Mouse (Mus musculus) liver, postnatal 0 days (tissue): ENCODE results near the gene Clstn1. TPM values are rescaled to one million over a fixed set of nuclear protein-coding genes. Genes with fewer than 3 reads are reported as not detected.
A peak's percentile ranks its signal among the peaks of the same experiment; 100 is the strongest.
"Not testable (repeated sequence)": the region's sequence is repeated elsewhere in the genome, so short reads cannot be mapped to it uniquely, and the experiment has no call there.

Experiments
- ATAC-seq: fragments of 200-750 bp; cut with Nextera tagmentation; 2 replicates; pipeline ENCODE4 v1.8.0; 2017; ENCODE audit warnings: mild to moderate bottlenecking, moderate library complexity
- DNase-seq: peaks from one replicate; pipeline ENCODE4 v3.0.0-alpha.2; 2016
- H3K27ac ChIP-seq: fragments of 300-500 bp; sonication (generic); 2 replicates; pipeline ENCODE4 v1.5.1; 2014; ENCODE audit warnings: antibody characterized with exemption, moderate library complexity, mild to moderate bottlenecking, low read depth
- H3K27me3 ChIP-seq: fragments of 300-500 bp; sonication (generic); 2 replicates; pipeline ENCODE4 v1.6.1; 2014; ENCODE audit warnings: low read length, control low read depth, mixed read lengths; ENCODE audit not compliant: insufficient read depth
- H3K36me3 ChIP-seq: fragments of 300-500 bp; sonication (generic); replicated peaks from 2 replicates; pipeline ENCODE4 v1.6.1; 2014; ENCODE audit warnings: mild to moderate bottlenecking, control low read depth, low read length, moderate library complexity, mixed read lengths; ENCODE audit not compliant: insufficient read depth
- H3K4me1 ChIP-seq: fragments of 300-500 bp; sonication (generic); 2 replicates; pipeline ENCODE4 v1.6.1; 2014; ENCODE audit warnings: antibody characterized with exemption, mild to moderate bottlenecking, control low read depth; ENCODE audit not compliant: insufficient read depth
- H3K4me2 ChIP-seq: fragments of 300-500 bp; sonication (generic); 2 replicates; pipeline ENCODE4 v1.6.1; 2014; ENCODE audit warnings: low read depth, mild to moderate bottlenecking, low read length, moderate library complexity, mixed read lengths
- H3K4me3 ChIP-seq: fragments of 300-500 bp; sonication (generic); 2 replicates; pipeline ENCODE4 v1.5.1; 2014; ENCODE audit warnings: low read depth, low read length
- H3K9ac ChIP-seq: fragments of 300-500 bp; sonication (generic); replicated peaks from 2 replicates; pipeline ENCODE4 v1.6.1; 2014; ENCODE audit warnings: mild to moderate bottlenecking, moderate library complexity
- H3K9me3 ChIP-seq: fragments of 300-500 bp; sonication (generic); 2 replicates; pipeline ENCODE4 v1.6.1; 2016; ENCODE audit warnings: mild to moderate bottlenecking, control low read depth, low read length, mixed read lengths
- CTCF ChIP-seq: sonication (generic); IDR thresholded peaks from 2 replicates; pipeline ENCODE4 v1.5.1; 2016; ENCODE audit warnings: antibody characterized with exemption, low read depth
- EP300 ChIP-seq: IDR thresholded peaks from 2 replicates; pipeline ENCODE4 v1.6.1; 2016; ENCODE audit warnings: antibody characterized with exemption, low read depth, mild to moderate bottlenecking
- WGBS: fragments of 180-500 bp; shearing (Covaris S2); extraction: QIAGEN DNeasy Blood & Tissue Kit; methylation state at CpG from one replicate; pipeline ENCODE4 v1.1.7; 2014; ENCODE audit not compliant: insufficient replicate concordance; 5-methylcytosine and 5-hydroxymethylcytosine counted together
- polyA plus RNA-seq: library from polyadenylated mRNA; unstranded; fragments of >200 nt; fragmentation: Nextera tagmentation; extraction: Ambion mirVana; gene quantifications from 2 replicates; pipeline ENCODE4 v1.2.1, GENCODE M21; 2015

The Clstn1 gene
- polyA plus RNA-seq, 1 experiment from 2014 or later, result 2.1 TPM

GRCm38 (mm10) chr4:149608309-149608638 lies 22.0 kb downstream of the Clstn1 start:
- Histone ChIP-seq H3K9me3 (no peaks in the 10 kb centered on the region), H3K4me2 (no peak overlapping the region), H3K9ac (no peak overlapping the region), H3K36me3 (no peaks in the 10 kb centered on the region), H3K4me1 (no peaks in the 10 kb centered on the region), H3K27ac (no peak overlapping the region), H3K4me3 (no peak overlapping the region), H3K27me3 (no peaks in the 10 kb centered on the region)
- DNase-seq (no peak), ATAC-seq (no peak)
- no peak for TF ChIP-seq CTCF
- TF ChIP-seq EP300, result no peak
- WGBS, result 85% methylated on average over 6 of the region's 6 CpGs

- no peak overlapping the region for H3K4me2 ChIP-seq
- TF ChIP-seq EP300 (no peak), CTCF (no peak)
- H3K27me3 ChIP-seq, result no peaks in the 10 kb centered on the region
- H3K27ac ChIP-seq, result no peak overlapping the region
- H3K4me3 ChIP-seq, result no peak overlapping the region
- WGBS, result 67% methylated on average over 8 of the region's 8 CpGs
- DNase-seq (no peak), ATAC-seq (no peak)
- no peak overlapping the region for H3K9ac ChIP-seq
- no peaks in the 10 kb centered on the region for H3K4me1 ChIP-seq
- H3K9me3 ChIP-seq, result 0 out of 2 replicates have a peak, but pooled peaks cover 2% of the 10 kb centered on the region
- H3K36me3 ChIP-seq, result no peaks in the 10 kb centered on the region
These were observed 23.2 kb downstream of the Clstn1 start for GRCm38 (mm10) chr4:149609256-149610025.

GRCm38 (mm10) chr4:149611376-149612044 lies 25.2 kb downstream of the Clstn1 start:
- Histone ChIP-seq H3K4me2 (no peak overlapping the region), H3K27me3 (no peaks in the 10 kb centered on the region), H3K9ac (no peak overlapping the region), H3K9me3 (0 out of 2 replicates have a peak, but pooled peaks cover 2% of the 10 kb centered on the region), H3K27ac (no peak overlapping the region), H3K4me3 (no peak overlapping the region), H3K4me1 (no peaks in the 10 kb centered on the region), H3K36me3 (no peaks in the 10 kb centered on the region)
- DNase-seq (peak; percentile 53), ATAC-seq (no peak)
- no peak for TF ChIP-seq EP300
- TF ChIP-seq CTCF, result peak; percentile 83
- 48% methylated on average over 10 of the region's 10 CpGs for WGBS

DNA sequence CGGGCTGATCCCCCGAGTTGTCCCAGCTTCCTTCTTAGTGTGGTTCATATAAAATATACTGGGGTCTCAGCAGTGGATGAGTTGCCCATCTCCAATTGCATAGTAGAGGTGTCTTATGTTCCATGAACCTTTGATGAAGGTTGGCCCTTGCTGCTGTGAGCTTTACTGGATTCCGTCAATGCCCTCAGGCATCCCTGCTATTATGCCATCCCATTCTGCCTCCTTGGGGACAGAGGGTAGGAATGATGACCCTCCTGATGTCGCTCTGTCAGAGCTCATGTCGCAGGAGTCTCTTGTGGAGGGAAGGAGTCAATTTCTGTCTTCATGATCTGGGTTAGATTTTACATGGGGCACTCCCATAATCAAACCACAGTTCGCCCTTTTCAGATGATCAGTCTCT lies 27.2 kb downstream of the Clstn1 start:
- ATAC-seq, H3K9ac ChIP-seq, H3K4me2 ChIP-seq, DNase-seq, H3K4me3 ChIP-seq, H3K27me3 ChIP-seq, H3K9me3 ChIP-seq, H3K4me1 ChIP-seq, H3K27ac ChIP-seq, H3K36me3 ChIP-seq: not testable (repeated sequence)
- WGBS, result 60% methylated on average over 6 of the region's 6 CpGs

DNA sequence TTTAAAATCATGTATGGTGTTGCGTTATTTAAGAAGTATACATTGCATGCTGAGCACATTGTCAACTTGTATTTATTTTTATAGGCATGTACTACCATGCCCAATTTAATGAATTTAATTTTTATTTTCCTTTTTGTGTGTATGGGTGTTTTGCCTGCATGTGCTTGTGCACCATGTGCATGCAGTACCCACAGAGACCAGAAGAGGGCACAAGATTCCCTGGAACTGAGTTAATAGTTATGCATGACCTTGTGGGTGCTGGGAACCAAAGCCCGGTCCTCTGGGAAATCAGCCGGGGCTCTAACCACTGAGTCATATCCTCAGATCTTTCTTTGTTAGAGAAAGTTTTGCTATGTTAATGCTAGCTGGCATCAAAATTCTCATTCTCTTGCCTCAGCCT lies 28.6 kb downstream of the Clstn1 start:
- no peak for DNase-seq
- no peak for ATAC-seq
- no peak overlapping the region for H3K9ac ChIP-seq
- H3K4me1 ChIP-seq, result no peaks in the 10 kb centered on the region
- peak; percentile 34 for TF ChIP-seq CTCF
- no peak for TF ChIP-seq EP300
- no peak overlapping the region for H3K27ac ChIP-seq
- no peaks in the 10 kb centered on the region for H3K36me3 ChIP-seq
- H3K4me2 ChIP-seq, result no peak overlapping the region
- WGBS, result 89% methylated on average over 3 of the region's 3 CpGs
- H3K27me3 ChIP-seq, result no peaks in the 10 kb centered on the region
- 0 out of 2 replicates have a peak, but pooled peaks cover 2% of the 10 kb centered on the region for H3K9me3 ChIP-seq
- H3K4me3 ChIP-seq, result no peak overlapping the region

DNA sequence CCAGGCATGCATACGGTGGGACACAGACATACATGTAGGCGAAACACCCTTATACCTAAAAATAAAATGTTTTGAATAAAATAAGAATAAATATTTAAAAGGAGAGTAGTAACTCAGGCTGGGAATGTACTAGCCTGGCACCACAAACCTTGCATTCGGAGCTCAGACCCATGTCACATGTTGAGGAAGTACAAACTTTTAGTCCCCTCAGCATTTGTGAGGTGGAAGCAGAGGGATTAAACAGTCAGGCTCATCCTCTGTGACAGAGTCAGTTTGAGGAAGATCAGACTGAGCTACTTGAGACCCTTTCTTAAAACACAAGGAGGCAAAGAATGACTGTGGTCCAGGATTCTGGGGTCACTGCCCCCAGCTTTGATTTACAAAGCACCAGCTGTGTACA lies 30.7 kb downstream of the Clstn1 start:
- H3K9me3 ChIP-seq, H3K4me3 ChIP-seq, H3K4me2 ChIP-seq, ATAC-seq, H3K27me3 ChIP-seq, DNase-seq, H3K27ac ChIP-seq, H3K9ac ChIP-seq, H3K36me3 ChIP-seq, H3K4me1 ChIP-seq: not testable (repeated sequence)
- 72% methylated on average over 3 of the region's 3 CpGs for WGBS
